Mouse (Mus musculus) limb, embryonic 13.5 days (tissue): ENCODE data around the gene Reg3g. TPM values are rescaled to one million over a fixed set of nuclear protein-coding genes. Genes with fewer than 3 reads are reported as not detected.
"Not testable (repeated sequence)": the region's sequence is repeated elsewhere in the genome, so short reads cannot be mapped to it uniquely, and the experiment has no call there.

Experiments used
- ATAC-seq: fragments of 200-750 bp; cut with Nextera tagmentation; 2 replicates; pipeline ENCODE4 v1.8.0; 2017; ENCODE audit warnings: low read depth, moderate number of reproducible peaks, moderate TSS enrichment; ENCODE audit not compliant: low FRiP score
- H3K27ac ChIP-seq: fragments of 300-500 bp; sonication (generic); 2 replicates; pipeline ENCODE4 v1.5.1; 2015; ENCODE audit warnings: inconsistent platforms, mild to moderate bottlenecking, moderate library complexity
- H3K27me3 ChIP-seq: fragments of 300-500 bp; sonication (generic); 2 replicates; pipeline ENCODE4 v1.6.1; 2015; ENCODE audit warnings: mild to moderate bottlenecking, inconsistent platforms
- H3K36me3 ChIP-seq: fragments of 300-500 bp; sonication (generic); 2 replicates; pipeline ENCODE4 v1.6.1; 2015; ENCODE audit warnings: inconsistent platforms, mild to moderate bottlenecking, moderate library complexity
- H3K4me1 ChIP-seq: fragments of 300-500 bp; sonication (generic); 2 replicates; pipeline ENCODE4 v1.6.1; 2015; ENCODE audit warnings: inconsistent platforms
- H3K4me2 ChIP-seq: fragments of 300-500 bp; sonication (generic); replicated peaks from 2 replicates; pipeline ENCODE4 v1.6.1; 2015; ENCODE audit warnings: inconsistent platforms, mild to moderate bottlenecking, moderate library complexity
- H3K4me3 ChIP-seq: fragments of 300-500 bp; sonication (generic); 2 replicates; pipeline ENCODE4 v1.5.1; 2015; ENCODE audit warnings: moderate library complexity, mild to moderate bottlenecking, inconsistent platforms
- H3K9ac ChIP-seq: fragments of 300-500 bp; sonication (generic); 2 replicates; pipeline ENCODE4 v1.6.1; 2015; ENCODE audit warnings: mild to moderate bottlenecking, inconsistent platforms
- H3K9me3 ChIP-seq: fragments of 300-500 bp; sonication (generic); 2 replicates; pipeline ENCODE4 v1.6.1; 2016; ENCODE audit warnings: inconsistent platforms
- WGBS: fragments of 180-500 bp; shearing (Covaris S2); methylation state at CpG from one replicate; pipeline ENCODE4 v1.1.7; 2015; 5-methylcytosine and 5-hydroxymethylcytosine counted together
- polyA plus RNA-seq: library from polyadenylated mRNA; unstranded; fragments of >200 nt; fragmentation: Nextera tagmentation; extraction: Ambion mirVana; gene quantifications from 2 replicates; pipeline ENCODE4 v1.2.1, GENCODE M21; 2015

The Reg3g gene
- polyA plus RNA-seq, 1 experiment from 2014 or later, result not detected

GRCm38 (mm10) chr6:78447202-78447601, 21.5 kb downstream of the Reg3g start:
- Histone ChIP-seq H3K36me3 (no peaks in the 10 kb centered on the region), H3K9me3 (no peaks in the 10 kb centered on the region; the same call in 1 of the 2 replicates), H3K9ac (no peak overlapping the region), H3K27ac (no peak overlapping the region), H3K4me1 (no peaks in the 10 kb centered on the region), H3K4me3 (no peak overlapping the region), H3K27me3 (no peaks in the 10 kb centered on the region), H3K4me2 (no peak overlapping the region)
- ATAC-seq, result no peak
- WGBS, result 57% methylated on average over 1 of the region's 1 CpGs

- no peak overlapping the region for H3K27ac ChIP-seq
- ATAC-seq, result no peak
- H3K9ac ChIP-seq, result no peak overlapping the region
- no peak overlapping the region for H3K4me2 ChIP-seq
- no peak overlapping the region for H3K4me3 ChIP-seq
- H3K4me1 ChIP-seq, result no peaks in the 10 kb centered on the region
- H3K9me3 ChIP-seq, result no peaks in the 10 kb centered on the region
- no peaks in the 10 kb centered on the region for H3K36me3 ChIP-seq
- 77% methylated on average over 3 of the region's 3 CpGs for WGBS
- H3K27me3 ChIP-seq, result no peaks in the 10 kb centered on the region
These were observed 43.2 kb downstream of the Reg3g start for GRCm38 (mm10) chr6:78425497-78425896.

GRCm38 (mm10) chr6:78422411-78422810, 46.3 kb downstream of the Reg3g start, which contains the start of gene Reg1:
Gene Reg1, plus strand, starts transcription at chr6:78422711.
- not testable (repeated sequence) for H3K4me1 ChIP-seq, H3K9me3 ChIP-seq, H3K27me3 ChIP-seq, H3K9ac ChIP-seq, H3K36me3 ChIP-seq, ATAC-seq, H3K27ac ChIP-seq, H3K4me2 ChIP-seq, H3K4me3 ChIP-seq

Other genes starting within 250 kb of the Reg3g start
- gene Reg3b, start 98.2 kb downstream of the Reg3g start, polyA plus RNA-seq, result not detected in 2 replicates
- not detected in 2 replicates for gene Reg3d, start 90.0 kb downstream of the Reg3g start, polyA plus RNA-seq
- not detected in 2 replicates for gene Reg3a, start 88.2 kb downstream of the Reg3g start, polyA plus RNA-seq
- not detected in 2 replicates for gene Reg2, start 73.2 kb downstream of the Reg3g start, polyA plus RNA-seq
- gene Reg1, start 46.2 kb downstream of the Reg3g start, polyA plus RNA-seq, result not detected in 2 replicates